ENCODE assay signal across 33 mouse cellular contexts in genomic region chr6:118168106-118168505, GRCm38 (mm10). TPM values are rescaled to one million over a fixed set of nuclear protein-coding genes. Genes with fewer than 3 reads are reported as not detected.
"Had no signal": no experiment of that assay in that cellular context is flagged by ENCODE, and none has a peak within 500 bp of the region (broad histone marks: within the 10 kb centered on the region; RNA-seq: fewer than 3 reads in every experiment).

No protein-coding gene starts in this region.

- ATAC-seq: liver, embryonic 12.5 days; liver, postnatal 0 days; lung, postnatal 0 days; midbrain, embryonic 13.5 days; midbrain, embryonic 15.5 days; midbrain, embryonic 16.5 days had no signal

- H3K9ac ChIP-seq: limb, embryonic 12.5 days; limb, embryonic 13.5 days; limb, embryonic 15.5 days; liver, embryonic 12.5 days; liver, embryonic 13.5 days; liver, embryonic 14.5 days; liver, embryonic 15.5 days; liver, postnatal 0 days; lung, embryonic 14.5 days; lung, embryonic 15.5 days; midbrain, embryonic 12.5 days; midbrain, embryonic 13.5 days; midbrain, embryonic 15.5 days; neural tube, embryonic 12.5 days had no signal

- H3K4me3 ChIP-seq: limb, embryonic 10.5 days; limb, embryonic 12.5 days; limb, embryonic 13.5 days; limb, embryonic 15.5 days; liver, embryonic 12.5 days; liver, embryonic 13.5 days; liver, embryonic 15.5 days; lung, embryonic 15.5 days; megakaryocyte, embryonic 14.5 days; midbrain, embryonic 10.5 days; midbrain, embryonic 12.5 days; midbrain, embryonic 13.5 days; midbrain, embryonic 15.5 days; myocyte; neural tube, embryonic 12.5 days had no signal

- H3K4me2 ChIP-seq: limb, embryonic 12.5 days; limb, embryonic 13.5 days; limb, embryonic 15.5 days; liver, embryonic 11.5 days; liver, embryonic 12.5 days; liver, embryonic 13.5 days; liver, embryonic 15.5 days; lung, embryonic 14.5 days; lung, embryonic 15.5 days; midbrain, embryonic 11.5 days; midbrain, embryonic 12.5 days; midbrain, embryonic 13.5 days; midbrain, embryonic 15.5 days; neural tube, embryonic 12.5 days had no signal

- H3K4me1 ChIP-seq: limb, embryonic 10.5 days; limb, embryonic 12.5 days; limb, embryonic 13.5 days; limb, embryonic 15.5 days; liver, embryonic 13.5 days; liver, embryonic 15.5 days; lung, embryonic 15.5 days; midbrain, embryonic 10.5 days; midbrain, embryonic 12.5 days; midbrain, embryonic 13.5 days; midbrain, embryonic 15.5 days; neural tube, embryonic 12.5 days had no signal

- H3K36me3 ChIP-seq: limb, embryonic 10.5 days; limb, embryonic 12.5 days; limb, embryonic 13.5 days; limb, embryonic 15.5 days; liver, embryonic 12.5 days; liver, embryonic 13.5 days; liver, embryonic 15.5 days; lung, embryonic 15.5 days; midbrain, embryonic 10.5 days; midbrain, embryonic 12.5 days; midbrain, embryonic 13.5 days; midbrain, embryonic 15.5 days; neural tube, embryonic 12.5 days had no signal

- H3K9me3 ChIP-seq: limb, embryonic 10.5 days; limb, embryonic 12.5 days; limb, embryonic 13.5 days; limb, embryonic 15.5 days; liver, embryonic 12.5 days; liver, embryonic 13.5 days; liver, embryonic 15.5 days; lung, embryonic 15.5 days; megakaryocyte, embryonic 14.5 days; midbrain, embryonic 10.5 days; midbrain, embryonic 12.5 days; midbrain, embryonic 13.5 days; midbrain, embryonic 15.5 days; neural tube, embryonic 12.5 days had no signal

- H3K27ac ChIP-seq: limb, embryonic 10.5 days; limb, embryonic 12.5 days; limb, embryonic 13.5 days; limb, embryonic 15.5 days; liver, embryonic 12.5 days; liver, embryonic 13.5 days; liver, embryonic 14.5 days; liver, embryonic 15.5 days; lung, embryonic 15.5 days; macrophage; midbrain, embryonic 10.5 days; midbrain, embryonic 12.5 days; midbrain, embryonic 13.5 days; midbrain, embryonic 15.5 days; neural tube, embryonic 12.5 days had no signal

- DNase-seq: left cerebral cortex, postnatal 4 days; liver; liver, embryonic 13.5 days; liver, postnatal 0 days; lung, adult 18-20 months; lung, adult 2 months; lung, embryonic 14.5 days; lung, postnatal 10 days; lung, postnatal 14 days; lung, postnatal 36 days; midbrain, embryonic 14.5 days had no signal

- H3K27me3 ChIP-seq: limb, embryonic 12.5 days; limb, embryonic 13.5 days; limb, embryonic 15.5 days; liver, embryonic 12.5 days; liver, embryonic 13.5 days; liver, embryonic 15.5 days; lung, embryonic 15.5 days; midbrain, embryonic 12.5 days; midbrain, embryonic 13.5 days; midbrain, embryonic 15.5 days; neural tube, embryonic 12.5 days had no signal

RNA-seq across cellular contexts. Expression of gene Ret, which starts 29.4 kb away (rescaled TPM):
- total RNA-seq: liver, adult 2 months; megakaryocyte-erythroid progenitor cell, adult 5-6 weeks had no signal
- polyA plus RNA-seq: macrophage had no signal
